Mouse (Mus musculus): ENCODE data around the gene Grik3. TPM values are rescaled to one million over a fixed set of nuclear protein-coding genes. Genes with fewer than 3 reads are reported as not detected.

Gene Grik3
- total RNA-seq, 2 experiments from 2014 or later: 0.38 TPM; not detected in 1

- no peak for ATAC-seq (replicated peaks; ENCODE audit: low FRiP score, poor library complexity, severe bottlenecking)
These were observed 207.1 kb downstream of the Grik3 start for GRCm38 (mm10) chr4:125697626-125698025.

GRCm38 (mm10) chr4:125699056-125699455 is 208.6 kb downstream of the Grik3 start:
- ATAC-seq (replicated peaks; ENCODE audit: low FRiP score, poor library complexity, severe bottlenecking): no peak

- ATAC-seq (replicated peaks; ENCODE audit: low FRiP score, poor library complexity, severe bottlenecking): no peak
These were observed 209.8 kb downstream of the Grik3 start for GRCm38 (mm10) chr4:125700331-125700730.

DNA sequence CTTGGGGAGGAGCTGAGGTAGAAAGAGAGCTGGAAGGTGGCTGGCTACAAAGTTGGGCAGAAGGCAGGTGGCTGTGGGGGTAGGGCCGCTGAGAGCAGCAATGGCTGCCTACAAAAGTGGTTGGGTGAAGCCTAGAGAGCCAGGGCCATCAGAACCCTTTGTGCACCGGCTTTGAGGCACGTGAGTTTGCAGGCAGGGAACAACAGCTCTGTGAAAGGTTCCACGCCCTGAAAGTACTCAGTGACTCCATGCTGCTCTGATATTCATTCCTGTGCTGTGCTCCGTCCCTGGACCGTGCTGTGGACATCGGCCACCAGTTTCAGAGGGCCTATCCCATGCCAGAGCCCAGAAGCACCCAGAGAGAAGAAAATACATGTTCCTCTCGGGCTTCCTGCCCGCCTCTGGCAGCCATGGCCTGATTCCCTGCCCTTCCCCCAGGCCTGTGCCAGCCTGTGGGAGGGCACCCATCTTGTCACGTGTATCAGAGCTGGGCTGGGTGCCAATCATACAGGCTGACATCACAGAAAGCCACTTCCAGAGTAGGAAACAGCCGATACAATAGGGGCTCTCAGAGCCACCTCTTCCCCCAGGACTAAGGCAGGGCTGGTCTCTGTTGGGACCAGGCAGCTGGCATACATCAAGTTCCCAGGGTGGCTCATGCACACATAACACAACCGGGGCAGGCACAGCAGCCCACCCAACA is 212.3 kb downstream of the Grik3 start:
- ATAC-seq (replicated peaks; ENCODE audit: low FRiP score, poor library complexity, severe bottlenecking): no peak

DNA sequence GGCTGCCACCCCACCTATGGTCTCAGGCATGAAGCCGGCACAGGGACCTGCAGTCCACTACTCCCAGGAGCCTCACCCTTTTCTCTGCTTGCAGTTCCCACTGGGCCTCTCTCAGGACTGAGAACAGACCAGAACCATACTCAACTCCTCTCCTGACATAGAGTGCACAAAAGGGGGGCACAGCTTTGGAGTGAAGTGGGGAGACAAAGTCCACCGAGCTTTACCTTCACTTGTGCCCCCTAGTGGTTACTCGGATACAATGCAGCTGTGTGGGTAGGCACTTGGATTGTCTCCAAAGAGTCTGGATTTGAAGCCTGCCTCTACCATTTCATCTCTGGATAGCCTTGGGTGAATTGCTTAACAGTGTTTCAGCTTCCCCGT is 212.8 kb downstream of the Grik3 start:
- no peak for ATAC-seq (replicated peaks; ENCODE audit: low FRiP score, poor library complexity, severe bottlenecking)

DNA sequence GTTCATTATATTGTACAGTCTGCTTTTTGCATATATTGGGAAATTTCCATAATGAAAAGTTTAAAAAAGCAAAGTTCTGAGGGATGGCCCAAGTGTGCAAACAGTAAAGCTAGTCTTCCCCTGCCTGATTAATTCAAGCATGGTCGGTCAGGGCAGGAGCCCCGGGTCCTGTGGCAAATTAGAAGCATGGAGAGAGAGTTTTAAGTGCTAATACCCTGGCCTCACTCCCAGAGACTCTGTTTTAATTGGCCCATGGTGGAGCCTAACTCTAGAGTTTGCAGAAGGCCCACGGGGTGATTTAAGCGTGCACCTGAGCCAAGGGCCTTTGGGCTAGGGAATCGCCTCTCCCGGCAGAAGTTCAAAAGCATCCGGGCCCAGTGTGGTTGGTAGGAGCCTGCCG is 215.2 kb downstream of the Grik3 start:
- no peak for ATAC-seq (replicated peaks; ENCODE audit: low FRiP score, poor library complexity, severe bottlenecking)

DNA sequence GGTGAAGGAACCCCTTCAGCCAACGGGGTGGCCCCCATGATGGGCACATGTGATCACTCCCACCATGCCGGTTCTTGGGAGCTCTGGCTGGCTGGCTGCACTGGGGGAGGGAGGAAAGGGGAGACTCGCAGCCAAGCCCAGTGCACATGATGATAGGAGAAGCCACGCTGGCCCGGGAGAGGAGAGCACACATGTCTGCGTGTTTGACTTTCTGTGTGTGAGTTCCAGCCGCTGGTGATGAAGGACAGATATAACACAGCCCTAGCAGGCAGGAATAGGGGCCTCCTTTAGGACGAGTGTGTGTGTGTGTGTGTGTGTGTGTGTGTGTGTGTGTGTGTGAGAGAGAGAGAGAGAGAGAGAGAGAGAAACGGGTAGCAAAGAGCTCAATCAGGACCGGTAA is 219.2 kb downstream of the Grik3 start:
- no peak for ATAC-seq (replicated peaks; ENCODE audit: low FRiP score, poor library complexity, severe bottlenecking)

DNA sequence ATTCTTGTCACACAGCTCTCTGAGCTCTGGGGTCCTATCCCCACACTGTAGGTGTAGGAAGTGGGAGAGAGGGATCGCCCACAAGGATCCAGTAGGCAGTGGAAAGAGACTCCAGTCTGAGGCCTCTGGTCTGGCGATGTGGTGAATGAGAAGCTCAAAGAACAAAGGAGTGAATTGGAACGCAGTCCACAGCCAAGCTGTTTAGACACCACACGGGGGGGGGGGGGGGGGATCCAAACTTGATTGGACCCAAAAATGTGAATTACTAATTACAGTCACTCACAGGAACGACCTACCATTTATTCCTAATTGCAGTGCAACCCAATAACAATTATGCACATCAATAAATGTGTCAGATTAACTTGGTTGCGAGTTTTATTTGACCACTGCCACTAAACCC is 227.4 kb downstream of the Grik3 start:
- ATAC-seq (replicated peaks; ENCODE audit: low FRiP score, poor library complexity, severe bottlenecking): no peak

- ATAC-seq (replicated peaks; ENCODE audit: low FRiP score, poor library complexity, severe bottlenecking): no peak
These were observed 228.1 kb downstream of the Grik3 start for GRCm38 (mm10) chr4:125718429-125719140.

DNA sequence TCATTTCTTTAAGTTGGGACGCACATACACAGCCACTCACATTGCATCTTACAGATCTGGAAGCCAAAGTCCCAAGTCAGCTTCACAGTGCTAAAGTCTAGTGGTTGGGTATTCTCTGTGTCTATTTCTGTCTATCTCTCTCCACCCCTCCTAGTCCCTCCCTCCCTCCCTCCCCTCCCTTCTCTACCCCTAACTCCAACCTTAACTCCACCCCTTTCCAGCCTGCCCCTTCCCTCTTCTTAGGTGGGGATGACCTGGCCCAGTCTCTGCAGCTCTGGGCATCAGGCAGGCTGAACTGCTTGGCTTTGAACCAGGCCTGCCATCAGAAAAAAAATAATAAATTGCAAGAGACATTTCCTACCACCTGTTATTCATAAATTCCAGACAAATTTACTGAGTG is 235.7 kb downstream of the Grik3 start:
- no peak for ATAC-seq (replicated peaks; ENCODE audit: low FRiP score, poor library complexity, severe bottlenecking)

GRCm38 (mm10) chr4:125727030-125727429 is 236.5 kb downstream of the Grik3 start:
- ATAC-seq (replicated peaks; ENCODE audit: low FRiP score, poor library complexity, severe bottlenecking): no peak

GRCm38 (mm10) chr4:125727626-125728025 is 237.1 kb downstream of the Grik3 start:
- no peak for ATAC-seq (replicated peaks; ENCODE audit: low FRiP score, poor library complexity, severe bottlenecking)

DNA sequence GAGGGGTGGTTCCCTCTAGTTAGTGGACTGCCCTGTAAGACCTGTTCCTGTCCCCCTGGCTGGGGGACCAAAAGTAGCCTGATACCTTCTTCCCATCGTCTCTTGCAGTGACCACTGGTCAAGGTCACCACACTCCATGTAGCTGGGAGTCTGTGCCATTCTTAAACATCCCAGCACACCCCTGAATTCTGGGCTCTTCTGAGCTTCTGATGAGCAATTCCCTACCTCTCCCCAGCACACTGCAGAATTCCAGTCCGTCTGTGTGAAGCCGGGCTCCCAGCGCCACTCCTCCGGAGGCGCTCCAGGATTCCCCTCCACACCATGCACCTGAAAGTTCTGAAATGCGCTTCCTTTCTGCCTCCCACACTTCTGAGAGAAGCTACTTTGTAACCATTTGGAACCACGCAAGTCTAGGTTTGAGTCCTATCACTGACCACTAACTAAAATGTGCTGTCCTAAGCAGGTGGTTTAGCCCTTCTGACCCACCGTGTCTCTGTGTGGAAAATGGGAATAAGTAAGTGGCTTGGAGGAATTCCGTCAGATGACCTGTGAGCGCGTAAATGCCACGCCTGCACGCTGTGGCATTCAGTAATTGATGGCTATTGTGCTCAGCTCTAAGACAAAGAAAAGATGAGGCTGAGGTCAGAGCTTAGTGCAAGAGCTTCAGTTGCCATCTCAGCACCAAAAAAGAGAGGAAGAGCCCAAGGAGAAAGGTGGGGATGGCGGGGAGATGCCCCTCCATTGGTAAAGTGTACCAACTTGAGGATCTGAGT is 237.8 kb downstream of the Grik3 start:
- no peak for ATAC-seq (replicated peaks; ENCODE audit: low FRiP score, poor library complexity, severe bottlenecking)

GRCm38 (mm10) chr4:125729305-125730220 is 239.1 kb downstream of the Grik3 start:
- ATAC-seq (replicated peaks; ENCODE audit: low FRiP score, poor library complexity, severe bottlenecking): no peak

DNA sequence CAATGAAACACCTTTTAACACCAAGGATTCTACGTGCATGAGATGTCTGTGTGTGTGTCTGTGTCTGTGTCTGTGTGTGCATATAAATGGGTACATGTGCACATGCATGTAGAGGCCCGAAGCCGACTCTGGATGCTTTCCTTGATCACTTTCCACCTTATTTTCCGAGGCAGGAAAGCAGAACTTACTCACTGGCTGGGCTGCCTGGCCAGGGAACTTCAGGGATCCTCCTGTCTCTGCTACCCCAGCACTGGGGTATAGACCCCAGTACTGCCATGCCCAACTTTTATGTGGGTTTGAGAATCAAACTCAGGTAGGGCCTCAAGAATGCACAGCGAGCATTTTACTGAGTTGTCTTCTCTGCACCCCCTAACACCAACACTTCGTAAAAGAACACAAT is 240.3 kb downstream of the Grik3 start:
- ATAC-seq (replicated peaks; ENCODE audit: low FRiP score, poor library complexity, severe bottlenecking): no peak

GRCm38 (mm10) chr4:125736783-125737182 is 246.3 kb downstream of the Grik3 start:
- ATAC-seq (replicated peaks; ENCODE audit: low FRiP score, poor library complexity, severe bottlenecking): no peak

DNA sequence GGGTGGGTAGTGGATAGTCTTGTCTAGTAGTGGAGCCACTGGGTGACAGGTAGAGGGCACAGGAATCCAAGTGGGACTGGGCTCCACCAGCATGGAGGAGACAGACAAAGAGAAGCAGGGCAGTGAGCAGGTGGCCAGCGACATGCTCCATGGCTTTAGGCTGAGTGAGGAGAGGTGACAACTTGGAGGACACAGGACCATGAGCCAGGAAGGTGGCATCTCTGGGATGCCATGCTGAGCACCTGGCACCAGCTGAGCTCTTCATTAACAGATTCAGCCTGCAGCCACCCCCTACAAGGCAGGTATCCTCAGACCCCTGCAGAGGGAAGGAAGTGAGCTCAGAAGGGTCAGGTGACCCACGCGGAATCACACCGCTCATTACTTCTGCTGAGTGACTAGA is 248.3 kb downstream of the Grik3 start:
- ATAC-seq (replicated peaks; ENCODE audit: low FRiP score, poor library complexity, severe bottlenecking): no peak

- no peak for ATAC-seq (replicated peaks; ENCODE audit: low FRiP score, poor library complexity, severe bottlenecking)
These were observed 251.7 kb downstream of the Grik3 start for GRCm38 (mm10) chr4:125742162-125742571.

DNA sequence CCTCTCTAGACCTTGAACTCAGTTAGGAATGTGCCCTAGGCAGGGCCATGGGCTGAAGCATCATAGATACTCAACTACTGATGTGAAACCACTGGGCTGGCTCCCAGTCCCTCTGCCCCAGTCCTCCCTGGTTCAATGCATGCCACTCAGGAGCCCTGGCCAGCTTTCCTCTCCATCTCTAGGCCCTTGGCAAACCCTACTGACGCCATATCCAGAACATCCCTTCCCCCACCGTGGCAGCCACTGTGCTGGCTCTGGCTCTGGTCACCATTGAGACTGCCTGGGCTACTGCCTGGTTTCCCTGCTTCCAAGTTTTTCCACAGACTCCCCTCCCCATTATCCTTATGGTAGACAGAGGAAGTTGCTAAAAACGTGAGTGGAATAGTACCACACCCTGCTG is 255.4 kb downstream of the Grik3 start:
- no peak for ATAC-seq (replicated peaks; ENCODE audit: low FRiP score, poor library complexity, severe bottlenecking)

DNA sequence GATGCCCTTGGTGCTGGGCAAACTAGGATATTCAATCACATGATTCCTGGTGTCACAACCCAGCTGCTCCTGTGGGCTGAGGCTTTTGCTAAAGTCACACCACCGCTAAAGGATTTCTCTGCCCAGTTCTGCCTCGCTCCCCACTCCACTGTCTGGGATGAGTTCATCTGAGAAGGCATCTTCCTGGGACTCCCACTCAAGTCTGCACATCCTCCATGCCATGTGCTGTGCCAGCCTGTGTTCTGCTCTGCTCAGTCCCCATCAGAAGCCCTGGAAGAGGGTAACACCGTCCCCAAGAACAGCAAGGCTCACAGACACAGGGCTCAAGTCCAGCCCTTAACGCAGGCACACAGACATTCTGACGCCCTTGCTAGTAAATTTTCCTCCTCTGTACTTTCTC is 265.9 kb downstream of the Grik3 start:
- ATAC-seq (replicated peaks; ENCODE audit: low FRiP score, poor library complexity, severe bottlenecking): no peak
